Mouse (Mus musculus) midbrain, embryonic 12.5 days (tissue): Measurements from ENCODE around the gene Catsperz. TPM values are rescaled to one million over a fixed set of nuclear protein-coding genes. Genes with fewer than 3 reads are reported as not detected.
"Not testable (repeated sequence)": the region's sequence is repeated elsewhere in the genome, so short reads cannot be mapped to it uniquely, and the experiment has no call there.

Source experiments
- ATAC-seq: fragments of 200-750 bp; cut with Nextera tagmentation; 2 replicates; pipeline ENCODE4 v1.8.0; 2017; ENCODE audit warnings: low read depth, moderate TSS enrichment, moderate library complexity; ENCODE audit not compliant: low FRiP score
- H3K27ac ChIP-seq: fragments of 300-500 bp; sonication (generic); replicated peaks from 2 replicates; pipeline ENCODE4 v1.5.1; 2016; ENCODE audit warnings: mild to moderate bottlenecking
- H3K27me3 ChIP-seq: fragments of 300-500 bp; sonication (generic); 2 replicates; pipeline ENCODE4 v1.6.1; 2016; ENCODE audit warnings: mild to moderate bottlenecking
- H3K36me3 ChIP-seq: fragments of 300-500 bp; sonication (generic); 2 replicates; pipeline ENCODE4 v1.6.1; 2016
- H3K4me1 ChIP-seq: fragments of 300-500 bp; sonication (generic); 2 replicates; pipeline ENCODE4 v1.6.1; 2016
- H3K4me2 ChIP-seq: fragments of 300-500 bp; sonication (generic); replicated peaks from 2 replicates; pipeline ENCODE4 v1.6.1; 2016; ENCODE audit warnings: mild to moderate bottlenecking, moderate library complexity
- H3K4me3 ChIP-seq: fragments of 300-500 bp; sonication (generic); 2 replicates; pipeline ENCODE4 v1.5.1; 2016; ENCODE audit warnings: mild to moderate bottlenecking
- H3K9ac ChIP-seq: fragments of 300-500 bp; sonication (generic); replicated peaks from 2 replicates; pipeline ENCODE4 v1.6.1; 2016; ENCODE audit warnings: mild to moderate bottlenecking, moderate library complexity
- H3K9me3 ChIP-seq: fragments of 300-500 bp; sonication (generic); 2 replicates; pipeline ENCODE4 v1.6.1; 2016; ENCODE audit warnings: mild to moderate bottlenecking
- WGBS: fragments of 180-500 bp; shearing (Covaris S2); methylation state at CpG from one replicate; pipeline ENCODE4 v1.1.7; 2016; 5-methylcytosine and 5-hydroxymethylcytosine counted together
- polyA plus RNA-seq: library from polyadenylated mRNA; unstranded; fragments of >200 nt; fragmentation: Nextera tagmentation; extraction: Ambion mirVana; gene quantifications from 2 replicates; pipeline ENCODE4 v1.2.1, GENCODE M21; 2016

Catsperz gene
- polyA plus RNA-seq, 1 experiment from 2014 or later: 0.68 TPM

- H3K27me3 ChIP-seq: no peaks in the 10 kb centered on the region
- H3K4me2 ChIP-seq: peak within 1 kb of the TSS; percentile 88
- H3K9ac ChIP-seq: peak within 1 kb of the TSS; percentile 79
- peaks cover 57% of the 10 kb centered on the region for H3K36me3 ChIP-seq
- peak within 1 kb of the TSS; percentile 96 for H3K27ac ChIP-seq
- ATAC-seq: peak; percentile 90
- WGBS: 0% methylated on average over 65 of the region's 65 CpGs
- H3K9me3 ChIP-seq: no peaks in the 10 kb centered on the region
- peaks cover 28% of the 10 kb centered on the region for H3K4me1 ChIP-seq
- peak within 1 kb of the TSS; percentile 60 for H3K4me3 ChIP-seq
Measured at GRCm38 (mm10) chr19:6909507-6910289, 15.5 kb downstream of the Catsperz start, which contains the start of the genes Trmt112 and Prdx5. Gene Trmt112, plus strand, starts transcription at chr19:6909698. Gene Prdx5, minus strand, starts transcription at chr19:6910106.

GRCm38 (mm10) chr19:6909021-6909420 is 16.2 kb downstream of the Catsperz start:
- H3K27me3 ChIP-seq: no peaks in the 10 kb centered on the region
- peaks cover 54% of the 10 kb centered on the region for H3K36me3 ChIP-seq
- H3K27ac ChIP-seq: peak overlapping the region; percentile 96
- H3K9me3 ChIP-seq: no peaks in the 10 kb centered on the region
- H3K9ac ChIP-seq: peak overlapping the region; percentile 79
- H3K4me1 ChIP-seq: peaks cover 28% of the 10 kb centered on the region
- whole genome bisulfite sequencing: 13% methylated on average over 11 of the region's 11 CpGs
- peak overlapping the region; percentile 60 for H3K4me3 ChIP-seq
- ATAC-seq: no peak
- peak overlapping the region; percentile 88 for H3K4me2 ChIP-seq

GRCm38 (mm10) chr19:6907811-6908540 is 17.2 kb downstream of the Catsperz start:
- Histone ChIP-seq H3K27me3 (no peaks in the 10 kb centered on the region), H3K4me3 (peak overlapping the region; percentile 60), H3K4me2 (peak overlapping the region; percentile 88), H3K36me3 (peaks cover 43% of the 10 kb centered on the region), H3K4me1 (peaks cover 28% of the 10 kb centered on the region), H3K9ac (peak overlapping the region; percentile 28; the same call in 1 of the 2 replicates), H3K27ac (no peak overlapping the region), H3K9me3 (no peaks in the 10 kb centered on the region)
- ATAC-seq: no peak
- WGBS: 88% methylated on average over 7 of the region's 7 CpGs

DNA sequence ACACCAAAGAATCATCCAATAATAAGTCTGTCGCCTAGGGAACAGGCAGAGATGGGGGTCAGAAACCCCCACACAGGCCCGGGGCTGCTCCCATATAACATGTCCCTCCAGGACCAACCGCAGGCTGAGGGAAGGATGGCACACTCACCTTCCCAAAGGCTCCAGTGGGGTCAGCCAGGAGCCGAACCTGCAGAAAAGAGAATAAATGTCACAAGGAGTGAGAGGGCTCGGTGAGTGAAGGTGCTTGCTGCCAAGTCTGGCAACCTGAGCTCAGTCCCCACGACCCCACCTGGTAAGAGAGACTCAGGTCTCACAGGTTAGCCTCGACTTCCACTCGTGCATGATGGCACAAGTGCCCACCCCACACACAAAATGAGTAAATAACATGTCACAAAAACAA is 18.1 kb downstream of the Catsperz start:
- Histone ChIP-seq H3K9ac (no peak overlapping the region), H3K27ac (no peak overlapping the region), H3K27me3 (no peaks in the 10 kb centered on the region), H3K4me3 (no peak overlapping the region), H3K9me3 (no peaks in the 10 kb centered on the region), H3K4me1 (peaks cover 28% of the 10 kb centered on the region), H3K36me3 (peaks cover 35% of the 10 kb centered on the region), H3K4me2 (no peak overlapping the region)
- 90% methylated on average over 8 of the region's 8 CpGs for WGBS
- ATAC-seq: no peak

- Histone ChIP-seq H3K4me2 (no peak overlapping the region), H3K27me3 (no peaks in the 10 kb centered on the region), H3K27ac (no peak overlapping the region), H3K4me3 (no peak overlapping the region), H3K9ac (no peak overlapping the region), H3K36me3 (peaks cover 26% of the 10 kb centered on the region), H3K9me3 (no peaks in the 10 kb centered on the region), H3K4me1 (peaks cover 24% of the 10 kb centered on the region)
- ATAC-seq: no peak
- WGBS: 87% methylated on average over 3 of the region's 3 CpGs
Measured at GRCm38 (mm10) chr19:6906199-6906598, 19.0 kb downstream of the Catsperz start.

DNA sequence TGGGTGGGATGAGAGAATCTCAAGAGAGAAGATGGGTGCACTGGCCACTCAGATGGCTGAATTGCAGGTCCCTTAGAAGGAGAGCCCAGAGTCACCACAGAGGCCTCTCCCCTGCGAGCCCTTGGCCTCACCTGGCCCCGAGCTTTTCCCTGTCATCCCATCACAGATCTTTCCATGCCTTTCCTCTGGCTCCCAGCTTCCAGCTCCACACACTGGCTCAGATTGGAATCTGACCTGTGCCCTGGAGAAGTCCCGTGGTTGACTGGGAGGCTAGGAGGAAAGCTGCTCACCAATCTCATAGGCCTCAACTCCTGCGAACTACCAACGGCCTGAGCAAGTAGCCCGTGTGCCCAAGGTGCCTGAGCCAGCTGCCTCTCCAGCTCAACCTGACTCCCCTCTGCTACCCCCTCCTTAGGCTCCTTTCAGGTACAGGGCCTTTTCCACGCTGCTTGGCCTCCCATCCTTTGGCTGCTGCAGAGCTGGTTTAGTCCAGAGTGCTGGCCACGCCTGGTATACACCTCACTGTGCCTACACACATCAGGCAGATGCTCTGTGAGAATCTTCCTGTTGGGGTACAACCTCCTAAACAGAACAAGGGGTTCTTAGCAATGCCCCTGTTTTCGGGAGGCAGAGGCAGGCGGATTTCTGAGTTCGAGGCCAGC is 19.6 kb downstream of the Catsperz start:
- no peak overlapping the region for H3K4me2 ChIP-seq
- H3K27me3 ChIP-seq: no peaks in the 10 kb centered on the region
- no peak overlapping the region for H3K9ac ChIP-seq
- H3K4me3 ChIP-seq: no peak overlapping the region
- H3K4me1 ChIP-seq: peaks cover 20% of the 10 kb centered on the region
- no peak overlapping the region for H3K27ac ChIP-seq
- no peak for ATAC-seq
- H3K9me3 ChIP-seq: no peaks in the 10 kb centered on the region
- peaks cover 23% of the 10 kb centered on the region for H3K36me3 ChIP-seq
- WGBS: 96% methylated on average over 11 of the region's 11 CpGs

- no peak overlapping the region for H3K27ac ChIP-seq
- peaks cover 17% of the 10 kb centered on the region for H3K4me1 ChIP-seq
- 85% methylated on average over 2 of the region's 2 CpGs for WGBS
- no peak for ATAC-seq
- no peak overlapping the region for H3K4me2 ChIP-seq
- no peak overlapping the region for H3K9ac ChIP-seq
- H3K9me3 ChIP-seq: no peaks in the 10 kb centered on the region
- no peaks in the 10 kb centered on the region for H3K27me3 ChIP-seq
- peaks cover 23% of the 10 kb centered on the region for H3K36me3 ChIP-seq
- H3K4me3 ChIP-seq: no peak overlapping the region
Measured at GRCm38 (mm10) chr19:6904846-6905245, 20.3 kb downstream of the Catsperz start.

GRCm38 (mm10) chr19:6903031-6903430 is 22.1 kb downstream of the Catsperz start:
- Histone ChIP-seq H3K27ac (no peak overlapping the region), H3K4me3 (no peak overlapping the region), H3K9ac (no peak overlapping the region), H3K4me2 (no peak overlapping the region), H3K27me3 (no peaks in the 10 kb centered on the region), H3K9me3 (no peaks in the 10 kb centered on the region), H3K36me3 (peaks cover 23% of the 10 kb centered on the region), H3K4me1 (peaks cover 5% of the 10 kb centered on the region)
- ATAC-seq: no peak
- WGBS: 90% methylated on average over 1 of the region's 1 CpGs

- no peaks in the 10 kb centered on the region for H3K4me1 ChIP-seq
- H3K9ac ChIP-seq: no peak overlapping the region
- no peak overlapping the region for H3K4me3 ChIP-seq
- no peak overlapping the region for H3K27ac ChIP-seq
- H3K4me2 ChIP-seq: no peak overlapping the region
- H3K9me3 ChIP-seq: peaks cover 3% of the 10 kb centered on the region; the same call in 1 of the 2 replicates
- no peak for ATAC-seq
- 87% methylated on average over 4 of the region's 4 CpGs for WGBS
- H3K36me3 ChIP-seq: no peaks in the 10 kb centered on the region
- H3K27me3 ChIP-seq: no peaks in the 10 kb centered on the region
Measured at GRCm38 (mm10) chr19:6899641-6900040, 25.5 kb downstream of the Catsperz start.

GRCm38 (mm10) chr19:6895608-6896305 is 29.4 kb downstream of the Catsperz start:
- WGBS: 90% methylated on average over 18 of the region's 18 CpGs
- not testable (repeated sequence) for H3K9ac ChIP-seq, H3K4me3 ChIP-seq

GRCm38 (mm10) chr19:6893731-6894451 is 31.3 kb downstream of the Catsperz start:
- Histone ChIP-seq H3K9ac (no peak overlapping the region), H3K27me3 (no peaks in the 10 kb centered on the region), H3K36me3 (no peaks in the 10 kb centered on the region), H3K27ac (no peak overlapping the region), H3K4me3 (no peak overlapping the region), H3K4me1 (no peaks in the 10 kb centered on the region), H3K4me2 (no peak overlapping the region), H3K9me3 (peaks cover 3% of the 10 kb centered on the region; the same call in 1 of the 2 replicates)
- WGBS: 96% methylated on average over 14 of the region's 14 CpGs
- ATAC-seq: no peak

More at GRCm38 (mm10) chr19:6895608-6896305, 29.4 kb downstream of the Catsperz start:
- H3K4me2 ChIP-seq, ATAC-seq, H3K9me3 ChIP-seq, H3K36me3 ChIP-seq, H3K27me3 ChIP-seq, H3K4me1 ChIP-seq, H3K27ac ChIP-seq: not testable (repeated sequence)
